Comparison of ENCODE assay signal across 12 mouse cellular contexts in genomic region chr3:149076928-149077551, GRCm38 (mm10).
DNase-seq lines count a peak whose midpoint lies in the region; ATAC-seq lines count a peak whose summit lies in the region.
"Had no signal": no experiment of that assay in that cellular context is flagged by ENCODE, and none has a peak within 500 bp of the region (broad histone marks: within the 10 kb centered on the region; RNA-seq: fewer than 3 reads in every experiment).

No protein-coding gene starts in this region.

- H3K27ac ChIP-seq in embryonic facial prominence, embryonic 11.5 days (replicated peaks; ENCODE audit: low read depth, low read length), result no peak overlapping the region
- no peak overlapping the region for H3K27ac ChIP-seq in embryonic facial prominence, embryonic 10.5 days (replicated peaks)
- H3K27ac ChIP-seq in kidney, embryonic 15.5 days, result no peak overlapping the region
- H3K27ac ChIP-seq in limb, embryonic 13.5 days, result no peak overlapping the region
- H3K27ac ChIP-seq: liver, embryonic 15.5 days had no signal

- H3K27me3 ChIP-seq in embryonic facial prominence, embryonic 11.5 days (ENCODE audit: control insufficient read depth, insufficient read depth, low read length), result no peaks in the 10 kb centered on the region
- H3K27me3 ChIP-seq in embryonic facial prominence, embryonic 10.5 days (replicated peaks; ENCODE audit: low read depth, poor library complexity, severe bottlenecking), result 0 out of 2 replicates have a peak, but pooled peaks cover 3% of the 10 kb centered on the region
- no peaks in the 10 kb centered on the region for H3K27me3 ChIP-seq in kidney, embryonic 15.5 days
- no peaks in the 10 kb centered on the region for H3K27me3 ChIP-seq in limb, embryonic 13.5 days
- H3K27me3 ChIP-seq: liver, embryonic 15.5 days had no signal

- no peak overlapping the region for H3K4me2 ChIP-seq in embryonic facial prominence, embryonic 11.5 days (ENCODE audit: low read depth, low read length)
- H3K4me2 ChIP-seq in kidney, embryonic 15.5 days, result peak overlapping the region; percentile 22; the same call in 1 of the 2 replicates
- peak overlapping the region; percentile 29 for H3K4me2 ChIP-seq in limb, embryonic 13.5 days (replicated peaks)
- H3K4me2 ChIP-seq: liver, embryonic 15.5 days had no signal

- no peaks in the 10 kb centered on the region for H3K36me3 ChIP-seq in embryonic facial prominence, embryonic 11.5 days (replicated peaks; ENCODE audit: control insufficient read depth, insufficient read depth, low read depth, low read length)
- no peaks in the 10 kb centered on the region for H3K36me3 ChIP-seq in embryonic facial prominence, embryonic 10.5 days (replicated peaks)
- no peaks in the 10 kb centered on the region for H3K36me3 ChIP-seq in kidney, embryonic 15.5 days
- no peaks in the 10 kb centered on the region for H3K36me3 ChIP-seq in limb, embryonic 13.5 days
- H3K36me3 ChIP-seq: liver, embryonic 15.5 days had no signal

- H3K9ac ChIP-seq in embryonic facial prominence, embryonic 11.5 days (replicated peaks; ENCODE audit: low read length), result no peak overlapping the region
- H3K9ac ChIP-seq in kidney, embryonic 15.5 days, result no peak overlapping the region
- no peak overlapping the region for H3K9ac ChIP-seq in limb, embryonic 13.5 days
- H3K9ac ChIP-seq: liver, embryonic 15.5 days had no signal

- no peaks in the 10 kb centered on the region for H3K4me1 ChIP-seq in embryonic facial prominence, embryonic 11.5 days (ENCODE audit: control insufficient read depth, insufficient read depth, low read length)
- peaks cover 25% of the 10 kb centered on the region for H3K4me1 ChIP-seq in embryonic facial prominence, embryonic 10.5 days
- H3K4me1 ChIP-seq in kidney, embryonic 15.5 days, result peaks cover 19% of the 10 kb centered on the region
- peaks cover 18% of the 10 kb centered on the region for H3K4me1 ChIP-seq in limb, embryonic 13.5 days
- H3K4me1 ChIP-seq: liver, embryonic 15.5 days had no signal

- ATAC-seq in embryonic facial prominence, embryonic 11.5 days (replicated peaks; ENCODE audit: insufficient number of reproducible peaks, low FRiP score, low TSS enrichment, low read depth), result 0 out of 2 replicates have a peak, but pooled peaks have one; percentile 34
- no peak for ATAC-seq in kidney, embryonic 15.5 days (replicated peaks; ENCODE audit: low FRiP score)
- ATAC-seq in limb, embryonic 13.5 days (ENCODE audit: low FRiP score, low read depth), result no peak
- ATAC-seq in megakaryocyte, adult 5-6 weeks (ENCODE audit: poor library complexity, severe bottlenecking), result peak; percentile 11; the same call in 1 of the 2 replicates
- no peak for ATAC-seq in granulocyte monocyte progenitor cell, adult 5-6 weeks (replicated peaks; ENCODE audit: poor library complexity, severe bottlenecking)

- WGBS in embryonic facial prominence, embryonic 11.5 days, result 66% methylated on average over 21 of the region's 21 CpGs
- WGBS in embryonic facial prominence, embryonic 10.5 days, result 71% methylated on average over 21 of the region's 21 CpGs
- 65% methylated on average over 21 of the region's 21 CpGs for WGBS in kidney, embryonic 15.5 days
- WGBS in limb, embryonic 13.5 days, result 42% methylated on average over 21 of the region's 21 CpGs

- H3K4me3 ChIP-seq in embryonic facial prominence, embryonic 11.5 days (ENCODE audit: low read depth, low read length), result no peak overlapping the region
- H3K4me3 ChIP-seq in embryonic facial prominence, embryonic 10.5 days, result no peak overlapping the region
- no peak overlapping the region for H3K4me3 ChIP-seq in kidney, embryonic 15.5 days (replicated peaks)
- no peak overlapping the region for H3K4me3 ChIP-seq in limb, embryonic 13.5 days
- H3K4me3 ChIP-seq: liver, embryonic 15.5 days had no signal

- no peaks in the 10 kb centered on the region for H3K9me3 ChIP-seq in embryonic facial prominence, embryonic 11.5 days (replicated peaks; ENCODE audit: control insufficient read depth, low read length)
- H3K9me3 ChIP-seq in embryonic facial prominence, embryonic 10.5 days, result no peaks in the 10 kb centered on the region
- H3K9me3 ChIP-seq in kidney, embryonic 15.5 days (replicated peaks), result no peaks in the 10 kb centered on the region
- no peaks in the 10 kb centered on the region for H3K9me3 ChIP-seq in limb, embryonic 13.5 days
- H3K9me3 ChIP-seq: liver, embryonic 15.5 days had no signal

- DNase-seq in embryonic facial prominence, embryonic 11.5 days (ENCODE audit: low spot score), result no peak
- no peak for DNase-seq in embryonic facial prominence, embryonic 10.5 days (ENCODE audit: low spot score)
- no peak for DNase-seq in kidney, adult 11 months
- no peak for DNase-seq in right cerebral cortex, adult 18-20 months
- DNase-seq: cerebellum, adult 18-20 months; embryo, embryonic 11 days; heart, postnatal 14 days had no signal

Comparison
In these comparisons a context has a peak if more than half of its experiments do, and no peak if none do; other contexts are left out.
1. ATAC-seq: peak in embryonic facial prominence, embryonic 11.5 days (single experiment) and megakaryocyte, adult 5-6 weeks (single experiment); none in kidney, embryonic 15.5 days (single experiment), limb, embryonic 13.5 days (single experiment) and granulocyte monocyte progenitor cell, adult 5-6 weeks (single experiment).